In the genomic region with DNA sequence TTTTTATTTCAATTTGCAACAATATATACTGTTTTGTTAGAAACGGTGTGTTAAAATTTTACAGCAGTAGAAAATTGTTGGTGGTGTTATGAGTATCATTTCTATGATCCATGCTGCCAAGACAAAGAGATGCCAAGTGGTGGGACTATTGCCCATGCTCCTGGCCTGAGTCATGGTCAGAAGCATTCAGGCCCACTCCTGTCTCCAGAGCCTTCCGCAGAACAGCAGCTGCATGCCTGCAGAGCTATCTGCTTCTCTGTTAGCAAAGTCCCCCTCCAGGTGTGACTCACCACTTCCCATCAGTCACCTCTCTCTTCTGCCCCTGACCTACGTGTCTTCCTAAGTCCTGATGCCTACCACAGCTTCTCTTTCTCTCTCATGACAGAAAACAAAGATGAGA, we compare ENCODE assay signal across 18 mouse cellular contexts.
DNase-seq lines count a peak whose midpoint lies in the region; ATAC-seq and TF ChIP-seq lines count a peak whose summit lies in the region.
"Had no signal": no experiment of that assay in that cellular context is flagged by ENCODE, and none has a peak within 500 bp of the region (broad histone marks: within the 10 kb centered on the region; RNA-seq: fewer than 3 reads in every experiment).

No protein-coding gene starts in this region.

- peak; percentile 61 to 66 for DNase-seq in cerebellum, postnatal 14 days
- DNase-seq in cerebellum, adult 11 months: no peak
- no peak for DNase-seq in layer of hippocampus, adult 2 months (ENCODE audit: low spot score in 2 of 2)
- DNase-seq in layer of hippocampus, adult 8-10 months (ENCODE audit: low spot score in 2 of 2): no peak
- peak; percentile 77 for DNase-seq in Muller cell, postnatal 12 days (ENCODE audit: inconsistent ontology term)
- DNase-seq in midbrain, embryonic 14.5 days: no peak
- DNase-seq in ovary, adult 18-20 months (ENCODE audit: low spot score): no peak
- DNase-seq: cerebellum, adult 2 months; embryo, embryonic 11 days; heart, postnatal 10 days; lung, postnatal 10 days; thymus, postnatal 4 days had no signal

- H3K4me1 ChIP-seq in midbrain, embryonic 14.5 days (ENCODE audit: control insufficient read depth, insufficient read depth, low read length): no peaks in the 10 kb centered on the region
- H3K4me1 ChIP-seq: forebrain, embryonic 13.5 days; hindbrain, embryonic 15.5 days; midbrain, embryonic 15.5 days had no signal

- H3K4me3 ChIP-seq in layer of hippocampus, adult 2 months: no peak overlapping the region
- no peak overlapping the region for H3K4me3 ChIP-seq in midbrain, embryonic 14.5 days (replicated peaks; ENCODE audit: low read depth, low read length)
- H3K4me3 ChIP-seq: embryonic facial prominence, embryonic 15.5 days; forebrain, embryonic 13.5 days; heart, embryonic 10.5 days; hindbrain, embryonic 15.5 days; midbrain, embryonic 15.5 days had no signal

- 0 out of 2 replicates have a peak overlapping the region, but pooled peaks have one; percentile 8 for H3K27ac ChIP-seq in layer of hippocampus, adult 2 months
- no peak overlapping the region for H3K27ac ChIP-seq in midbrain, embryonic 14.5 days (replicated peaks; ENCODE audit: low read depth, low read length)
- H3K27ac ChIP-seq: embryonic facial prominence, embryonic 15.5 days; forebrain, embryonic 13.5 days; heart, embryonic 10.5 days; hindbrain, embryonic 15.5 days; midbrain, embryonic 15.5 days had no signal

- 74% methylated on average over 3 of the region's 3 CpGs for WGBS in midbrain, embryonic 14.5 days

- no peak overlapping the region for H3K9ac ChIP-seq in midbrain, embryonic 14.5 days (replicated peaks; ENCODE audit: low read length)
- H3K9ac ChIP-seq: embryonic facial prominence, embryonic 15.5 days; forebrain, embryonic 13.5 days; hindbrain, embryonic 15.5 days; midbrain, embryonic 15.5 days had no signal

- no peaks in the 10 kb centered on the region for H3K36me3 ChIP-seq in midbrain, embryonic 14.5 days (ENCODE audit: control insufficient read depth, insufficient read depth, low read length)
- H3K36me3 ChIP-seq: embryonic facial prominence, embryonic 15.5 days; heart, embryonic 10.5 days; hindbrain, embryonic 15.5 days; midbrain, embryonic 15.5 days had no signal

- ATAC-seq in midbrain, embryonic 14.5 days (ENCODE audit: low FRiP score, low TSS enrichment): no peak
- ATAC-seq: forebrain, embryonic 13.5 days; intestine, postnatal 0 days; midbrain, embryonic 15.5 days had no signal

- TF ChIP-seq CTCF in layer of hippocampus, adult 2 months (conservative IDR thresholded peaks at IDR 0.05): no peak

- H3K4me2 ChIP-seq in midbrain, embryonic 14.5 days (ENCODE audit: low read length): no peak overlapping the region
- H3K4me2 ChIP-seq: embryonic facial prominence, embryonic 15.5 days; forebrain, embryonic 13.5 days; hindbrain, embryonic 15.5 days; midbrain, embryonic 15.5 days had no signal

- H3K27me3 ChIP-seq in midbrain, embryonic 14.5 days (ENCODE audit: control insufficient read depth, insufficient read depth, low read length): no peaks in the 10 kb centered on the region
- H3K27me3 ChIP-seq: embryonic facial prominence, embryonic 15.5 days; forebrain, embryonic 13.5 days; hindbrain, embryonic 15.5 days; midbrain, embryonic 15.5 days had no signal

- H3K9me3 ChIP-seq in midbrain, embryonic 14.5 days (ENCODE audit: control insufficient read depth, low read length): no peaks in the 10 kb centered on the region
- H3K9me3 ChIP-seq: embryonic facial prominence, embryonic 15.5 days; forebrain, embryonic 13.5 days; heart, embryonic 10.5 days; hindbrain, embryonic 15.5 days; midbrain, embryonic 15.5 days had no signal

Comparison
In these comparisons a context has a peak if more than half of its experiments do, and no peak if none do; other contexts are left out.
1. DNase-seq: peak in cerebellum, postnatal 14 days (2 of 2) and Muller cell, postnatal 12 days (single experiment); none in cerebellum, adult 11 months (single experiment), layer of hippocampus, adult 2 months (0 of 2), layer of hippocampus, adult 8-10 months (0 of 2), midbrain, embryonic 14.5 days (single experiment) and ovary, adult 18-20 months (single experiment).